Mouse (Mus musculus) neutrophil, adult 5-6 weeks (primary cell): ENCODE results near the gene 9930022D16Rik. TPM values are rescaled to one million over a fixed set of nuclear protein-coding genes. Genes with fewer than 3 reads are reported as not detected.

Experiments
- ATAC-seq: fragments of 151-379, 151-347 bp; 2 replicates; pipeline ENCODE4 v1.8.0; 2017; ENCODE audit warnings: mild to moderate bottlenecking, moderate TSS enrichment; ENCODE audit not compliant: insufficient number of reproducible peaks, poor library complexity, low FRiP score, severe bottlenecking; ENCODE audit errors: extremely low read depth
- total RNA-seq: library from RNA; stranded (forward); fragments of 200-1000 nt; gene quantifications from 2 replicates; pipeline ENCODE4 v1.2.3, GENCODE M21; 2017

9930022D16Rik gene
- total RNA-seq, 1 experiment from 2014 or later: 0.23 TPM

DNA sequence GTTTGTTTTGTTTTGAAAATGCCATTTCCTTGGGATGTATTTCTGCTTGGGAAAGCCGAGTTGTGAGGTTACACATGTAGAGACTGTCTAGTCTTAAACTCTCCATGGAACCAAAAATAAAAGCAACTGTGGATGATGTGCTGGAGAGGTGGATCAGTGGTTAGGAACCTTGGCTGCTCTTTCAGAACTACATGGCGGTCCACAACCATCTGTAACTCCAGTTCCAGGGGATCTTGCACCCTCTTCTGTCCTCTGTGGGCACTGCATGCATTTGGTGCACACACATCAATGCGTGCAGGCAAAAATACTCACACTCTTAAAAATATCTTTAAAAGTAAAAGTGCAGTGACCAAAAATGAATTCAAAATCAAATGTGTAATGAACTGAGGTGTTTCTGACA, 27.4 kb downstream of the 9930022D16Rik start:
- peak; percentile 61 for ATAC-seq

DNA sequence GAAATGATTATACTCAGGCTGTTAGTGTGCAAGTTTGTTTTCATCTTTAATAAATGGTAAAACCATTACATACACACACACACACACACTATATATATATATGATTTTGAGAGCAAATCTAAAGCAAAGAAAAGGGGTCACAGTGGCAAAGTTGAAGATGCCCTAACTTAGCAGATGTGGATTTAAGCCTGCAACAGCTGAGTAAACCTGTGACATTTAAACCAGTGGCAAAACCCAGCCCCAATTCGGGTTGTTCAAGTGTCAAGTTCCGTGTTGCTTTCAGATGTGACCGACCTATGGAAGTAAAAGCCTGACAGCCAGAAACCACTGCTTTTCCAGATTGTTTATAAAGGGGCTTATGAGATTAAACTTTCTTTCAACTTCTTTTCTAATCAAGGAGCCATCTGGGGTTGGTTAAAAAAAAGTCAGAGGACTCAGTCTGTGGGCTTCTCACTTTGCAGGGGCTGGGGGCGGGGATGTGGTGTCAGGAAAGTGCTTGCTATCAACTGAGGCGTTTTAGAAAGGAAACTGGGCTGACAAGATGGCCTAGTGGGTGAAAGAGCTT, 28.5 kb downstream of the 9930022D16Rik start:
- no peak for ATAC-seq

DNA sequence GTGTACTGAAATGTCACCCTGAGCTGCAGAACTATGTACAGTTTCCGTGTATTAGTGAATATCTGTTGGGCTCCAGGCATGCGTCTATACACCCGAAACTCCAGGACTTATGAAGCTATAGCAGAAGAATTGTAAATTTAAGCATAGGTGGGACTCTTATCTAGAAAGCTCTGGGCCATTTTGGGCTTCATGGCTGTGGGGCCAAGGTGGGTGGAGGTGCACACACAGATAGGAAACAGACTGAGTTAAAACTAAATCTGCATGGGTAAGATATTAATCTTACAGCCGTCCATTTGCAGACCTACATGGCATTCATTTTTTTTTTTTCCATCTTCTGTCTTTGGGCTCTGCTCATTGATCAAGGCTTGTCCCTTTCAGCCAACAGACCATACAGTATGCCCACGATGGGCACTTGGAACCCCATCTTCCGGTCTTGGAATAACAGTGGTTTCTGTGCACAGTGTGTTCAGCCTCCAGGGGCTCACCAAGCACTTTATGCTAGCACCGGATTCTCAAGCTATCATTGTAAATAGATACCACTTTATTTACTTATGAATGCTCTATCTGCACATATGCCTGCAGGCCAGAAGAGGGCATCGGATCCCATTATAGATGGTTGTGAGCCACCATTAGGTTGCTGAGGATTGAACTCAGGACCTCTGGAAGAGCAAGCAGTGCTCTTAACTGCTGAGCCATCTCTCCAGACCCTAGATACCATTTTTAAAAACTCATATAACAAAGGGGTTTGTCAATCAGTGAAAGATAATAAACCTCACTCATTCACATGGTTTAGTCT, 29.9 kb downstream of the 9930022D16Rik start:
- no peak for ATAC-seq

- ATAC-seq: no peak
These were observed 30.9 kb downstream of the 9930022D16Rik start for GRCm38 (mm10) chr11:109444600-109444999.

DNA sequence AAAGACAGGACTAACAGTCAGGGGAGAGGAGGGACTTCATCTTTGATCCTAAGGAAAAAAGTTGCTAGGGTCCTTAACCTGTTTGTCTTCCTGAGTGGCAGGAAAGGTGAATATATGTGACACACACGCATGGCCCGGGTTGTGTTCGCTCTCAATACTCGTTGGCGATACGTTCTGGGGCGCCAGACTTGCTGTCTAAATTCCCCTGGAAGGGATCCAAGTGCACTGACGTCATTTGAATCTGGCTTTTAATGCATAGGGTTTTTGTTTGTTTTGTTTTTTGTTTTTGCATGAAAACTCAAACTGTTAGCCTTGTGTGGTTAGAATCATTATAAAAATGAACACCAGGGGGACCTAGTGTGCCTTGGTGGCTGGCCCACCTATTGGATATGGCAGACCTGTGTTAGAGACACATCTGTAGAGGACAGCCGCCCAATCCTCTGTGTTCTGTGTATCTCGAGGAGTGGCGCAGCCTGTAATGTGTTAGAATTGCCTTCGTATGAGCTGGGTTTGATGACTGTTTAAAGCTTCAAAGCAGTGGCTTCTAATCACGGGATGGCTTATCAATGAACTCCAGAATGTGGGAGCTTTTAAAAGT, 31.8 kb downstream of the 9930022D16Rik start:
- ATAC-seq: peak; percentile 77

- ATAC-seq: no peak
These were observed 37.5 kb downstream of the 9930022D16Rik start for GRCm38 (mm10) chr11:109451169-109451568.

DNA sequence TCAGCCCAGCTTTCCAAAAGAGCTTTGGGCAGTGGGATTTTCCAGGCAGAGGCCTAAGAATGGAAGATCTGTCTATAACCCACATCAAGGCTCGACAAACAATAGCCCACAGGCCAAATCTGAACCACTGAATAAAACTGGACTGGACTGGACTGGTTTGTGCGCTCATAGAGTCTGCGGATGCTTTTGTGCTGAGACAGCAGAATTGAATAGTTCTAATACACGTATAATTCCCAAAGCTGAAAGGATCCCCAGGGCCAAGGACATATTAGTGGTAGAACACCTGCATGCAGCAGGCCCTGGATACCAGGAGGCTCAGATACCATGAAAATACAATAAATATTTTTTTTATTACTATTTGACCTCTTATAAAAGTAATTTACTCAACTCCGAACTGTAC, 42.5 kb downstream of the 9930022D16Rik start:
- no peak for ATAC-seq

DNA sequence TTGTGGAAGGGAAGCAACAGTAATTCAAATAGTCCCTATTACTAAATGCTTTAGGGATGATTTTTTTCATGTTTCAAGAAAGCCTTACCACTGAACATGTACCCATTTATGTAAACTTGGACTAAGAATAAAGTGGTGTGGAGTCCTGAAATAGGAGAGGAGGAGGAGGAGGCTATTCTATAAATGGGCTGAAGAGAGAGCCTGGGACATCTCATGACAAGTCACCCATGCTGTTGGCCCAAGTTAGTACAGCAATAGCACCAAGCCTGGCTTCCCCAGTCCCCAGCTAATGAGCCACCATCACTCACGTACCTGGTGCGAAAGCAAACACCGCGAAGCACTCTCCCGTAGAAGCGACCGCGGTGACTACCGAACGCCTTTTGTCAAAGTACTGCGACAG, 44.4 kb downstream of the 9930022D16Rik start:
- no peak for ATAC-seq

DNA sequence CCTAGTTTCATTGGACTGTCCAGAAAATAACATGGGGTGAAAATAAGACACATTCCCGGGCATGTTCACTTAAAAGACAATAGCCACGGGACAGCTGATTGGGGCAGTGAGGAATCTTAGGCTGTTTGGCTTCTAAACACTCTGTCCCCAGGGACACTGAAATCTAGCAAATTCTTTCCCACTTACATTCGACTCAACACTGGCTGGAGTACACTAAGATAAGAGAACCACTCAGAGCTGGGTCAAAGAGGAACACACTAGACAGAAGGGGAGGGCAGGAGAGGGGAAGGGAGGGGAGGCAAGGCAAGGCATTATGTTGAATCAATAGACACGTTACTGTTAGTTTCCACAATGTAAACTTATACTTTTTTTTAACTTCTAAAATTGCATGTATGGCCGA, 46.9 kb downstream of the 9930022D16Rik start:
- ATAC-seq: no peak

DNA sequence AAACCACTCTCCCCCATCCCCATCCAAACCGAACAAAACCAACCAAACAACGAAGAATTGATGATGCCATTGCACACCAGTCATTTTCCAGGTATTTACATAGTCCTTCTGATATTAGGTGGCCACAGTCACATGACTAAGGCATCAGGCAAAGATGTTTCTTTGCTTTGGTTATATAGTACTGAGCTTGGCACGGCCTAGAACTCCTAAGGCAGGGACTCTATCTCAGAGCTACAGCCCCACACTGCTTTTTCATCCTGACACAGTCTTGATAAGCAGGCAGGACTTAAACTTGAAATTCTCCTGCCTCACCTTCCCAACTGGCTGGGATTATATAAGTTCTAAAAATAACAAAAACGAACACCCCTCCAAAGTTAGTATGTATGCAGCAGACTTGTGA, 51.4 kb downstream of the 9930022D16Rik start:
- ATAC-seq: no peak

GRCm38 (mm10) chr11:109466987-109467386, 53.3 kb downstream of the 9930022D16Rik start:
- ATAC-seq: no peak

DNA sequence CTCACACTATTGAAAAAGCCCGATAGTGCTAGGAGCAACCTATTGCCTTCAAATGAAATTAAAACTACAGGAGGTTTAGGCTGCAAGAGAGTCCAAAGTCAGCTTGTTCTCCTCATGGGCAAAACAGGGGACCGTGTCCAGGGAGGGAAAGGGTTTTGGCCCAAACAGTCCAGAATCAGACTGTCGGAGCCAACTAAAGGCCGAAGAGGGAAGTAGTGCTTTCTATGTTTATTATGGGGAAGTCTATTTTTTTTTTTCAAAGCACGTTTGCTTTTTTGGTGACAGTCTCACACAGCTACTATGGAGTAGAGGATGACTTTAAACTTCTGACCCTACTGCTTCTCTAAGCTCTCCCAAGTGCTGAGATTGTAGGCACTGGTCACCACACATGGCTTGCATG, 54.4 kb downstream of the 9930022D16Rik start:
- no peak for ATAC-seq

Other genes with a start within 250 kb of the 9930022D16Rik start
- gene Rgs9, start 115.8 kb upstream of the 9930022D16Rik start, total RNA-seq: 0.35 and 0.49 TPM in 2 replicates
- 79.8 and 95.4 TPM in 2 replicates for gene Gna13, start 51.1 kb upstream of the 9930022D16Rik start, total RNA-seq
- 39.3 and 41.0 TPM in 2 replicates for gene Amz2, start 12.0 kb downstream of the 9930022D16Rik start, total RNA-seq
- 21.5 and 24.6 TPM in 2 replicates for gene Arsg, start 59.5 kb downstream of the 9930022D16Rik start, total RNA-seq
- 45.0 and 49.8 TPM in 2 replicates for gene Slc16a6, start 59.7 kb downstream of the 9930022D16Rik start, total RNA-seq
- 1.2 and 2.4 TPM in 2 replicates for gene Wipi1, start 198.1 kb downstream of the 9930022D16Rik start, total RNA-seq
- 123 and 153 TPM in 2 replicates for gene Prkar1a, start 235.5 kb downstream of the 9930022D16Rik start, total RNA-seq